Mouse (Mus musculus): Measurements from ENCODE around the gene Nhs. TPM values are rescaled to one million over a fixed set of nuclear protein-coding genes. Genes with fewer than 3 reads are reported as not detected.

The Nhs gene
- polyA plus RNA-seq, 1 experiment from 2014 or later, result 2.2 TPM

DNA sequence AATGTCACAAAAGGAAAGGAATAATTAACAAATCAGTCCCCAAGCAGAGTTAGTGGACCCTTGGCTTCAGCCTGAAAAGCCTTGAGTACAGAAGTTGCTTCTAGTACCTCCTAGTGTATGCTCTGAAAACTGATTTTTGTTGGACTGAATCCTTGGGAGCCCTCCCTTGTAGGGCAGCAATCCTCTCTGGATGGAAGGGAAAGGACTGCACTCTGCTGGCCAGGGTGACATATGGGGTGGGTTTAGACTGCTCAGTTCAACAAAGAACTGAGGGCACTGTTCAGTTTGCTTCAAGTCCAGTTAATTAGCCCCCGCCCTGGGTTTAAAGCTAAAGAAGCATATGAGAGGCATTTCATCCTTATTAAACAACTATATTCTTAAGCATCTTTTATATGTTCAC lies 188.4 kb downstream of the Nhs start:
- H3K4me3 ChIP-seq, result no peak overlapping the region
- WGBS, result 89% methylated on average over 1 of the region's 1 CpGs

DNA sequence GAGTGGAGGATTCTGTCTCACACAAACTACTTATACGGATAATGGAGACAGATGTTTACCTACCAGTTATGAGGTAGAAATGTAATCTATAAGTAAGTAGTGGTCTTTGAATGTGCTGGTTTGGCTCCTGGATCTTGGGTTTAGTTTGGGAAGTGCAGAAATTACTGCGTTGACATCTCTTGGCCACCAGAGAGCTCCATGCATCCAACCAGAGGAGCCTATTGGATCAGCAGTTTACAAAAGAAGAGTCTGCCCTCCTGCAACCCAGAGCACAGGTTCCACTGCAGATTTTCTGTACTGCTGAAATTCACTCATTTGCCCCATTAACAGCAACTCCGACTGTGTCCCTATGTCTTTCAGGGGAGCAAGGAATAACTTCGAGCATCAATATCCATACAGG lies 191.8 kb downstream of the Nhs start:
- H3K9me3 ChIP-seq, result no peaks in the 10 kb centered on the region
- H3K9ac ChIP-seq, result no peak overlapping the region
- peaks cover 48% of the 10 kb centered on the region for H3K27me3 ChIP-seq
- H3K4me2 ChIP-seq, result no peak overlapping the region
- WGBS, result 35% methylated on average over 4 of the region's 4 CpGs
- no peak for ATAC-seq (ENCODE audit: low read depth)
- H3K27ac ChIP-seq (replicated peaks), result no peak overlapping the region
- H3K36me3 ChIP-seq, result no peaks in the 10 kb centered on the region
- H3K4me1 ChIP-seq (replicated peaks), result no peaks in the 10 kb centered on the region
- no peak overlapping the region for H3K4me3 ChIP-seq

More for the DNA sequence above, 188.4 kb downstream of the Nhs start:
- no peaks in the 10 kb centered on the region for H3K9me3 ChIP-seq
- no peaks in the 10 kb centered on the region for H3K36me3 ChIP-seq
- H3K27ac ChIP-seq (replicated peaks), result no peak overlapping the region
- H3K4me2 ChIP-seq, result no peak overlapping the region
- H3K27me3 ChIP-seq, result peaks cover 59% of the 10 kb centered on the region
- no peaks in the 10 kb centered on the region for H3K4me1 ChIP-seq (replicated peaks)
- ATAC-seq (ENCODE audit: low read depth), result no peak
- no peak overlapping the region for H3K9ac ChIP-seq

DNA sequence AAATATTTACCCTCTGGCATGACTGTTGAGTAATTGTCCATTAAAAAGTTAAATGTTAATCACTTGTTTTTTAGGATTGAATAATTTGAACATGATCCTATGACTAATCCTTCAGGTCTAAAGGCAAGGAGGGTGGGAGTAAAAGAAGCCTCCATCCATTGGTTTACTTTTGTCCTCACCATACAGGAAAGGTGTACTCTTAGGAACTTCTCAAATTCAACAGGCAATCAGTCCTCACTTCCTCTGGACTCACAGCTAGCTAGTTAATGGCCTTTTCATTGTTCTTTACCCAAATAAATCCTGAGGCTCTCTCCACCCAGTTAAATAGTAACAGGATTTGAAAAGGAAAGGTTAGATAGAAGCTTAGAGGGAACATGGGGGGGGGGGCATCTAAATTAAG lies 196.2 kb downstream of the Nhs start:
- no peak overlapping the region for H3K4me3 ChIP-seq
- no peak overlapping the region for H3K4me2 ChIP-seq
- H3K27ac ChIP-seq (replicated peaks), result no peak overlapping the region
- peaks cover 3% of the 10 kb centered on the region; the same call in 1 of the 2 replicates for H3K4me1 ChIP-seq (replicated peaks)
- H3K27me3 ChIP-seq, result peaks cover 46% of the 10 kb centered on the region
- H3K9me3 ChIP-seq, result no peaks in the 10 kb centered on the region
- no peak overlapping the region for H3K9ac ChIP-seq
- H3K36me3 ChIP-seq, result no peaks in the 10 kb centered on the region
- ATAC-seq (ENCODE audit: low read depth), result no peak

DNA sequence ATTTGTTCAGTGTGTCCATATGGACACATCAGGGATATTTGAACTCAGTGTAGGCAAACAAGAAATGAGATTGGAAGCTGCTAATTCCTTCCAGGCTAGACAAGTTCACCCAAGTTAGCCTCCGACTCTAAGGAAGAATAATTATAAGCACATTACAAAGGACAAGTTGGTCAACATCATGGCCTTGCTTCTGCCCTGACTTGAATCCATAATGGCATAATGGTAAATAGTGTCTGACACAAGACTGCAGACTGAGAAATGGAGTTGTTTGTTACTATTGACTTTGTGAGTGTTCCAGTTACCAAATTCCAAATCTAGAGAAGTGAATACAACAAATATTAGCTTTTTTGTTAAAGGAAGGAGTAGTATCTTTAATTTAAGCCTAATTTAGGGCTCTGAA lies 196.7 kb downstream of the Nhs start:
- H3K27ac ChIP-seq (replicated peaks), result no peak overlapping the region
- no peak overlapping the region for H3K9ac ChIP-seq
- H3K27me3 ChIP-seq, result peaks cover 46% of the 10 kb centered on the region
- H3K4me3 ChIP-seq, result no peak overlapping the region
- no peaks in the 10 kb centered on the region for H3K9me3 ChIP-seq
- ATAC-seq (ENCODE audit: low read depth), result no peak
- H3K36me3 ChIP-seq, result no peaks in the 10 kb centered on the region
- H3K4me2 ChIP-seq, result no peak overlapping the region
- H3K4me1 ChIP-seq (replicated peaks), result peaks cover 3% of the 10 kb centered on the region; the same call in 1 of the 2 replicates
- WGBS, result 84% methylated on average over 1 of the region's 1 CpGs

DNA sequence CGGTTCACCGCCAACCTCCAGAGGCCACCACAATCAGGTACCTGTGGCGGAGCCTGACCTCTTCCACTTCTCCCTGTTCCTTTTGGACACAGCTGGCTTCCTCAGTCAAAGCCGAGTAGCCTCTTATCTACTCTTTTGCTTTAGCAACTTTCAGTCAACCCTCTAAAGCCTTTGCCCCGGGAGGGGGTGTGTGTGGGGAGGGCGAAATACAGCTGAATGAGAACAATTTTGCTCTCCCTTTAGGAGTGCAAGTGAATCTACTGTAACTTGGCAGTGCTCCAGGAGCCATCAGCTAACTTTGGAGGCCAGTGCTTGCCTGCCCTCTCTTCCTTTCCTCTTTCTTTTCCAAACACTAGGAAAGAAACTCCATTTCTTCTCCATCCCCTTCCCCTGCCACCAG lies 197.8 kb downstream of the Nhs start:
- Histone ChIP-seq H3K9ac (no peak overlapping the region), H3K36me3 (no peaks in the 10 kb centered on the region), H3K4me1 (replicated peaks) (peaks cover 3% of the 10 kb centered on the region; the same call in 1 of the 2 replicates), H3K4me3 (no peak overlapping the region), H3K27ac (replicated peaks) (no peak overlapping the region), H3K9me3 (no peaks in the 10 kb centered on the region), H3K4me2 (no peak overlapping the region), H3K27me3 (peaks cover 39% of the 10 kb centered on the region)
- WGBS, result 58% methylated on average over 6 of the region's 6 CpGs
- no peak for ATAC-seq (ENCODE audit: low read depth)

DNA sequence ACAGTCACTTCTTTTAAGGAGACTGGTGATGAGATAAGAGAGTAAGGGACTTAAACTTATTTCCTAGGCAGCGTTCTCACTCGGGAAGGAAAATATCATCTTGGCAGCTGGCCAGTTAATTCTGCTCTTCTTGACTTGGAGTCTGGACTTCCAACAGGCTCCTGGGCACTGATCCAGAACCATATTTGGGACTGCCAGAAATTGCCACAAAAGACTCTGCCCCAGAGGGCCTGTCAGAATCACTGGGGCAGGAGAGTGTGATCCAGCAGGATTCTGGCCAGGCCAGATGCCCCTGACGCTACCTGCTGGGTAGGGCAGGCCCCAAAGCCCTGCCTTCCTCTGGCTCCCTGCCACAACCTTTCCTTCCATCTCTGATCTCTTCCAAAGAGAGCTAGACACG lies 198.4 kb downstream of the Nhs start:
- Histone ChIP-seq H3K4me1 (replicated peaks) (peaks cover 3% of the 10 kb centered on the region; the same call in 1 of the 2 replicates), H3K4me2 (no peak overlapping the region), H3K9ac (no peak overlapping the region), H3K27me3 (peaks cover 34% of the 10 kb centered on the region), H3K27ac (replicated peaks) (no peak overlapping the region), H3K9me3 (no peaks in the 10 kb centered on the region), H3K36me3 (no peaks in the 10 kb centered on the region), H3K4me3 (no peak overlapping the region)
- WGBS, result 51% methylated on average over 4 of the region's 4 CpGs
- no peak for ATAC-seq (ENCODE audit: low read depth)

- Histone ChIP-seq H3K4me2 (no peak overlapping the region), H3K4me3 (no peak overlapping the region), H3K27me3 (peaks cover 43% of the 10 kb centered on the region), H3K9ac (no peak overlapping the region), H3K36me3 (no peaks in the 10 kb centered on the region), H3K27ac (replicated peaks) (no peak overlapping the region), H3K4me1 (replicated peaks) (0 out of 2 replicates have a peak, but pooled peaks cover 3% of the 10 kb centered on the region), H3K9me3 (no peaks in the 10 kb centered on the region)
- no peak for ATAC-seq (ENCODE audit: low read depth)
These were observed 207.2 kb downstream of the Nhs start for GRCm38 (mm10) chrX:161952356-161952755.

DNA sequence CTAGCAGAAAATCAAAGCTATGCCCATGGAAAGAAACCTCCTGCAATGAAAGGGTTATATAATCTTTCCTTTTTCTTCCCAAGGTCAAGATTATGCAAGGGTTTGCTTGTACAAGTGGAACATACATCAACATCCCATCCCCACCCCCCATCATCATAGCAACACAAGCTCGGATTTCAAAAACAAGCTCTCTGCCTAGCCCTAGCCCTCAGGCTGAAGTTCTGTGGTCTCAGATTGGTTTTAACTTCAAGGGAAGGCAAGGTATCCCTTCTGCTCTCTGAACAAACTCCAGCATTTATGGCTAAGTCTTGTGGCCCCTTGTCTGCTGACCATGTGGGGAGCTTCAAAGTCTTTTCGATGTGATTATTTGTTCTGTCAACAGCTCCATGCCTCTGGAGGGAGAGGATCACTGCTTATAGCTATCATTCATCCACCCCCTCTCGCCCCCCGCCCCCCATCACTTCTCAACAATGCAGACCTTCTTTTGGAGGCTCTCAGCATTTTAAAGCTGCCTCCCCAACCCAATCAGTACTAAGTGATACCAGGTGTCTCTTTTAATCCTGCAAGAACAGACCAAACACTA lies 216.3 kb downstream of the Nhs start:
- H3K9me3 ChIP-seq, result no peaks in the 10 kb centered on the region
- no peaks in the 10 kb centered on the region for H3K36me3 ChIP-seq
- no peak overlapping the region for H3K9ac ChIP-seq
- no peak for ATAC-seq (ENCODE audit: low read depth)
- WGBS, result 58% methylated on average over 4 of the region's 4 CpGs
- no peak overlapping the region for H3K4me2 ChIP-seq
- peaks cover 57% of the 10 kb centered on the region for H3K27me3 ChIP-seq
- no peak overlapping the region for H3K4me3 ChIP-seq
- no peak overlapping the region for H3K27ac ChIP-seq (replicated peaks)
- no peaks in the 10 kb centered on the region for H3K4me1 ChIP-seq (replicated peaks)

- WGBS, result 68% methylated on average over 2 of the region's 2 CpGs
- Histone ChIP-seq H3K4me3 (no peak overlapping the region), H3K4me1 (replicated peaks) (no peaks in the 10 kb centered on the region), H3K4me2 (no peak overlapping the region), H3K36me3 (no peaks in the 10 kb centered on the region), H3K27me3 (peaks cover 58% of the 10 kb centered on the region), H3K9ac (no peak overlapping the region), H3K27ac (replicated peaks) (no peak overlapping the region), H3K9me3 (no peaks in the 10 kb centered on the region)
- no peak for ATAC-seq (ENCODE audit: low read depth)
These were observed 218.8 kb downstream of the Nhs start for GRCm38 (mm10) chrX:161940696-161941095.

GRCm38 (mm10) chrX:161926683-161927053 lies 232.9 kb downstream of the Nhs start:
- Histone ChIP-seq H3K4me3 (no peak overlapping the region), H3K9ac (no peak overlapping the region), H3K36me3 (no peaks in the 10 kb centered on the region), H3K4me2 (no peak overlapping the region; the same call in 1 of the 2 replicates), H3K27ac (replicated peaks) (no peak overlapping the region), H3K4me1 (replicated peaks) (peaks cover 9% of the 10 kb centered on the region), H3K9me3 (no peaks in the 10 kb centered on the region), H3K27me3 (peaks cover 77% of the 10 kb centered on the region)
- no peak for ATAC-seq (ENCODE audit: low read depth)

DNA sequence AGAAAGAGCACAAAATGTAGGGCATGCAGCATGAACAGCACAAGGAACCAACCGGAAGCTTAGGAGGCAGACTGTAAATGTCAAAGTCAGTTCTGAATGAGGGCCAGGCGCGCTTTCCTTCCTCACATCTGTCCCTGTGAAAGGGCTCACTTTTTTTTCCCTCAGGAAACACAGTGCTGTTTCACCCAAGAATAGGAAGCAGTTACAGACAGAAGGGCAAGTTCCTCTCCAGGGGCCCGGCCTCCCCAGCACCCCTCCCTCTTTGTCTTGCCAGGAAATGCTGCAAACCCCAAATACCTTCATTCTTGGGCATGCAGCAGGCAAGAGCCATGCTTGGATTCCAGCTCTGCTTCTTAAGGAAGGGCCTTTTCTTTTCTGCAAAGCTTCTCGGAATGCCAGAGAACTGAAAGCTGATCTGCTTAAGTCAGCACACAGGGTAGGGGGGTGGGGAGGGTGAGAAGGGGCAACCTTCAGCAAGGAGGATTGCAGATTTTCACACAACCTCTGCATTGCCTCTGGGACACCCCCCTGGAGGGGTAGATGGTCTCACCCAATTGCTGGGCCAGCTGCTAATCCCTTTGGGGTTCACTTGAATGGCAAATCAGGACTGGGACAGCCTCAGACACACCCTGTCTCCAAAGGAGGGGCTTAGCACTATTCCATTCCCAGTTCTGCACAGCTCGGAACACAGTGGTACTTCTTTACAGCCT lies 233.4 kb downstream of the Nhs start:
- Histone ChIP-seq H3K9ac (no peak overlapping the region), H3K27ac (replicated peaks) (peak overlapping the region; percentile 49), H3K36me3 (no peaks in the 10 kb centered on the region), H3K4me2 (peak overlapping the region; percentile 28), H3K27me3 (peaks cover 76% of the 10 kb centered on the region), H3K4me1 (replicated peaks) (peaks cover 9% of the 10 kb centered on the region), H3K4me3 (no peak overlapping the region), H3K9me3 (no peaks in the 10 kb centered on the region)
- 31% methylated on average over 6 of the region's 6 CpGs for WGBS
- peak; percentile 75; the same call in 1 of the 2 replicates for ATAC-seq (ENCODE audit: low read depth)

GRCm38 (mm10) chrX:161922655-161923054 lies 236.9 kb downstream of the Nhs start:
- H3K27me3 ChIP-seq, result peaks cover 77% of the 10 kb centered on the region

GRCm38 (mm10) chrX:161921581-161921980 lies 237.9 kb downstream of the Nhs start:
- Histone ChIP-seq H3K36me3 (no peaks in the 10 kb centered on the region), H3K4me2 (no peak overlapping the region), H3K9ac (no peak overlapping the region), H3K27me3 (peaks cover 76% of the 10 kb centered on the region), H3K4me1 (replicated peaks) (peaks cover 7% of the 10 kb centered on the region), H3K27ac (replicated peaks) (no peak overlapping the region), H3K9me3 (no peaks in the 10 kb centered on the region), H3K4me3 (no peak overlapping the region)
- no peak for ATAC-seq (ENCODE audit: low read depth)
- WGBS, result 50% methylated on average over 1 of the region's 1 CpGs

More at GRCm38 (mm10) chrX:161922655-161923054, 236.9 kb downstream of the Nhs start:
- peaks cover 9% of the 10 kb centered on the region for H3K4me1 ChIP-seq (replicated peaks)
- no peak overlapping the region for H3K9ac ChIP-seq
- no peak for ATAC-seq (ENCODE audit: low read depth)
- H3K4me2 ChIP-seq, result no peak overlapping the region
- H3K9me3 ChIP-seq, result no peaks in the 10 kb centered on the region
- no peak overlapping the region for H3K4me3 ChIP-seq
- no peak overlapping the region for H3K27ac ChIP-seq (replicated peaks)
- no peaks in the 10 kb centered on the region for H3K36me3 ChIP-seq
- 86% methylated on average over 2 of the region's 2 CpGs for WGBS
